Mouse (Mus musculus): ENCODE measurements at regions not wholly inside any gene's neighbourhood (a gene's known extent, or its start where the extent isn't known, plus 50 kb on each side); places are given as distances from the start of the nearest gene placed in this dataset.
"Not testable (repeated sequence)": the region's sequence is repeated elsewhere in the genome, so short reads cannot be mapped to it uniquely, and the experiment has no call there.

DNA sequence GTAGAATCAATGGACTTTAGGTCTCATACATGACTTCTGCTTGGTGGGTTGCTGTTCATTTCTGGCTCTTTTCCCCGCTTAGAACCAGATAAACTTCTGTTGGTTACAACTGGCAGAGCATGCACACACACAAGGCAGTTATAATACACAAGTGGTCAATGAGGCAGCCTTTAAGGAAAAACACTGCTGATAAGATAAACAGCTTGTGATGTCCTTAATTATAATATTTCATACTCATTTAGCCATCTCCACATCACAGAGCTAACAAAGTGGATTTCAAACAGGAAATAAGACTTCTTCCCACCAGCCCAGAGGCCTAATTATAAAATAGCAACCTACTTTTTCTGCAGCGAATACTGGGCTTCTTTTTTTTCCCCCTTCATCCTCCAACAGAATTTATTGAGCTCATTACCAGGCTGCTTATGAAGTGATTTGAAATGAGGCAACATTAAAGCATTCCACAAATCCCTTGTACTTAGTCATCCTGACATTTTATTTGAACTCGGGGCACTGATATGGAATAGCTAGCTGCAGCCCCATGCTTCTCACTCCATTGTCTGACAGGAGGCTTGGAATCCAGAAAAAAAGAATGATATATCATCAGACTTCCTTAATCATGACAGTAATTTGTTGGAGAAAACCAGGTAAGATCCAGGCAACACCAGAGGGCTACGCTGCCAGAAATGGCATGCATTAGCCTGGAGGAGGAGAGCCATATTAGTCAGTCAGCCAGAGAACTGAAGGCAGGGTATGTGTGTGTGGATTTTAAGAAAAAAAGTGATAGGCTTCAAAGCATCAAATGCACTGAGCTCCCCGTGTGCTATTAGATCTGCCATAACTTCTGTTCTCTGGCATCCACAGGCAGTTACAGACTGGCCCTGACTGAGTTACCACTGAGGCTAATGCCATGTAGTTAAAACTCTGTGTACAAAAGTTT, 620.3 kb upstream of the Map3k7 start:
- no peaks in the 10 kb centered on the region for H3K9me3 ChIP-seq (replicated peaks; ENCODE audit: insufficient read depth, low read length)
- TF ChIP-seq KAT2A (conservative IDR thresholded peaks at IDR 0.05; ENCODE audit: low read depth, low read length) (no peak), TAL1 (IDR thresholded peaks at IDR 0.05; ENCODE audit: low read length) (no peak), SMC3 (IDR thresholded peaks at IDR 0.05; ENCODE audit: low read depth, low read length) (no peak), CHD1 (IDR thresholded peaks at IDR 0.05; ENCODE audit: low read depth, low read length) (no peak), POLR2AphosphoS2 (IDR thresholded peaks at IDR 0.05; ENCODE audit: low read length) (no peak), GABPA (IDR thresholded peaks at IDR 0.05; ENCODE audit: low read depth, low read length) (no peak), MXI1 (IDR thresholded peaks at IDR 0.05; ENCODE audit: low read depth, low read length) (no peak), MAX (IDR thresholded peaks at IDR 0.05; ENCODE audit: low read length) (no peak), GATA1 (IDR thresholded peaks at IDR 0.05; ENCODE audit: low read depth, low read length) (no peak), SIN3A (IDR thresholded peaks at IDR 0.05; ENCODE audit: low read length) (no peak), NRF1 (IDR thresholded peaks at IDR 0.05; ENCODE audit: insufficient read depth, low read depth, low read length, poor library complexity, severe bottlenecking) (no peak), CHD2 (IDR thresholded peaks at IDR 0.05; ENCODE audit: low read length) (no peak), ZC3H11A (IDR thresholded peaks at IDR 0.05; ENCODE audit: low read depth, low read length) (no peak), MYC (IDR thresholded peaks at IDR 0.05; ENCODE audit: low read depth, low read length) (no peak), MAFK (IDR thresholded peaks at IDR 0.05; ENCODE audit: borderline replicate concordance, low read depth, low read length) (no peak), USF1 (IDR thresholded peaks at IDR 0.05; ENCODE audit: low read depth, low read length) (no peak), JUND (IDR thresholded peaks at IDR 0.05; ENCODE audit: low read depth, low read length) (no peak), MAZ (IDR thresholded peaks at IDR 0.05; ENCODE audit: low read depth, low read length) (no peak), CTCF (IDR thresholded peaks at IDR 0.05 in 2 of 3, conservative IDR thresholded peaks at IDR 0.05 in 1 of 3; ENCODE audit: control insufficient read depth in 1 of 3, insufficient read depth in 1 of 3, low read depth in 2 of 3, low read length in 3 of 3, poor library complexity in 1 of 3, severe bottlenecking in 1 of 3) (no peak)
- H3K4me3 ChIP-seq (ENCODE audit: control insufficient read depth in 1 of 2, insufficient read depth in 1 of 2, low read depth in 2 of 2, low read length in 2 of 2) = no peak overlapping the region
- H3K9ac ChIP-seq (ENCODE audit: control insufficient read depth, low read depth, low read length, poor library complexity, severe bottlenecking) = no peak overlapping the region
- no peak overlapping the region for H3K27ac ChIP-seq (ENCODE audit: control insufficient read depth, low read depth, low read length)
- DNase-seq (ENCODE audit: low read depth, low spot score) = no peak
- no peaks in the 10 kb centered on the region for H3K27me3 ChIP-seq (ENCODE audit: control insufficient read depth in 1 of 2, insufficient read depth in 2 of 2, low read length in 2 of 2)
- H3K36me3 ChIP-seq (ENCODE audit: control insufficient read depth in 1 of 2, insufficient read depth in 2 of 2, low read length in 2 of 2) = no peaks in the 10 kb centered on the region
- no peaks in the 10 kb centered on the region for H3K4me1 ChIP-seq (ENCODE audit: control insufficient read depth in 1 of 2, insufficient read depth in 2 of 2, low read length in 2 of 2)
- no peaks in the 10 kb centered on the region for H3K79me2 ChIP-seq (ENCODE audit: control insufficient read depth, insufficient read depth, low read length, poor library complexity)

DNA sequence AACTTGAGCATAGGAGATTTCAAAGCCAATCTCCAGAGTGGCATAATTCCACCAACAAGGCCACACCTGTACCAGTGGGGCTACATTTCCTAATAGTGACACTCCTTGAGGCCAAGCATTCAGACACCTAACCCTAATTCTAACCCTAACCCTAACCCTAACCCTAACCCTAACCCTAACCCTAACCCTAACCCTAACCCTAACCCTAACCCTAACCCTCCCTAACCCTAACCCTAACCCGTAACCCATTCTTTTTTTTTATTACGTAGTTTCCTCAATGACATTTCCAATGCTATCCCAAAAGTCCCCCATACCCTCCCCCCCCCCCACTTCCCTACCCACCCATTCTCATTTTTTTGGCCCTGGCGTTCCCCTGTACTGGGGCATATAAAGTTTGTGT, 609.9 kb upstream of the Map3k7 start:
- H3K9ac ChIP-seq (ENCODE audit: control insufficient read depth, low read depth, low read length, poor library complexity, severe bottlenecking); H3K4me1 ChIP-seq (ENCODE audit: control insufficient read depth in 1 of 2, insufficient read depth in 2 of 2, low read length in 2 of 2); H3K27ac ChIP-seq (ENCODE audit: control insufficient read depth, low read depth, low read length); H3K79me2 ChIP-seq (ENCODE audit: control insufficient read depth, insufficient read depth, low read length, poor library complexity); H3K27me3 ChIP-seq (ENCODE audit: control insufficient read depth in 1 of 2, insufficient read depth in 2 of 2, low read length in 2 of 2); H3K9me3 ChIP-seq (replicated peaks; ENCODE audit: insufficient read depth, low read length); H3K4me3 ChIP-seq (ENCODE audit: control insufficient read depth in 1 of 2, insufficient read depth in 1 of 2, low read depth in 2 of 2, low read length in 2 of 2); H3K36me3 ChIP-seq (ENCODE audit: control insufficient read depth in 1 of 2, insufficient read depth in 2 of 2, low read length in 2 of 2): not testable (repeated sequence)
- peak; percentile 2 for DNase-seq (ENCODE audit: low read depth, low spot score)

Measured in MEL (cell line).